Mouse (Mus musculus) neural tube, embryonic 14.5 days (tissue): Measurements from ENCODE around the gene Actl6a. TPM values are rescaled to one million over a fixed set of nuclear protein-coding genes. Genes with fewer than 3 reads are reported as not detected.
"Not testable (repeated sequence)": the region's sequence is repeated elsewhere in the genome, so short reads cannot be mapped to it uniquely, and the experiment has no call there.

Experiments
- ATAC-seq: fragments of 200-750 bp; cut with Nextera tagmentation; 2 replicates; pipeline ENCODE4 v1.8.0; 2017; ENCODE audit warnings: low read depth, mild to moderate bottlenecking, moderate TSS enrichment, moderate library complexity
- H3K27ac ChIP-seq: fragments of 300-500 bp; sonication (generic); 2 replicates; pipeline ENCODE4 v1.5.1; 2014; ENCODE audit warnings: low read depth, mild to moderate bottlenecking, control low read depth, low read length, moderate library complexity, mixed read lengths
- H3K27me3 ChIP-seq: fragments of 300-500 bp; sonication (generic); 2 replicates; pipeline ENCODE4 v1.6.1; 2014; ENCODE audit warnings: low read length; ENCODE audit not compliant: control insufficient read depth, insufficient read depth
- H3K36me3 ChIP-seq: fragments of 300-500 bp; sonication (generic); 2 replicates; pipeline ENCODE4 v1.6.1; 2014; ENCODE audit warnings: low read length, mixed read lengths; ENCODE audit not compliant: control insufficient read depth, insufficient read depth
- H3K4me1 ChIP-seq: fragments of 300-500 bp; sonication (generic); 2 replicates; pipeline ENCODE4 v1.6.1; 2014; ENCODE audit warnings: low read length; ENCODE audit not compliant: control insufficient read depth, insufficient read depth
- H3K4me2 ChIP-seq: fragments of 300-500 bp; sonication (generic); 2 replicates; pipeline ENCODE4 v1.6.1; 2014; ENCODE audit warnings: mild to moderate bottlenecking, low read depth, low read length, control low read depth
- H3K4me3 ChIP-seq: fragments of 300-500 bp; sonication (generic); 2 replicates; pipeline ENCODE4 v1.5.1; 2014; ENCODE audit warnings: low read depth, low read length, control low read depth, mixed read lengths
- H3K9ac ChIP-seq: fragments of 300-500 bp; sonication (generic); replicated peaks from 2 replicates; pipeline ENCODE4 v1.6.1; 2014; ENCODE audit warnings: low read depth, mild to moderate bottlenecking, control low read depth, low read length, mixed read lengths
- H3K9me3 ChIP-seq: fragments of 300-500 bp; sonication (generic); 2 replicates; pipeline ENCODE4 v1.6.1; 2016; ENCODE audit warnings: low read length; ENCODE audit not compliant: control insufficient read depth
- WGBS: fragments of 180-500 bp; shearing (Covaris S2); extraction: QIAGEN DNeasy Blood & Tissue Kit; methylation state at CpG from one replicate; pipeline ENCODE4 v1.1.7; 2014; 5-methylcytosine and 5-hydroxymethylcytosine counted together
- polyA plus RNA-seq: library from polyadenylated mRNA; unstranded; fragments of >200 nt; fragmentation: Nextera tagmentation; extraction: Ambion mirVana; gene quantifications from 2 replicates; pipeline ENCODE4 v1.2.1, GENCODE M21; 2014

Actl6a gene
- polyA plus RNA-seq, 1 experiment from 2014 or later, result 57.5 TPM

- Histone ChIP-seq H3K4me3 (no peak overlapping the region), H3K36me3 (peaks cover 72% of the 10 kb centered on the region), H3K9me3 (no peaks in the 10 kb centered on the region), H3K9ac (no peak overlapping the region), H3K27ac (no peak overlapping the region), H3K4me2 (no peak overlapping the region), H3K27me3 (no peaks in the 10 kb centered on the region), H3K4me1 (no peaks in the 10 kb centered on the region)
- WGBS, result 83% methylated on average over 4 of the region's 4 CpGs
- no peak for ATAC-seq
Observed at GRCm38 (mm10) chr3:32727861-32728260, 21.8 kb downstream of the Actl6a start.

- Histone ChIP-seq H3K36me3 (peaks cover 14% of the 10 kb centered on the region), H3K9ac (peak within 1 kb of the TSS; percentile 77), H3K9me3 (no peaks in the 10 kb centered on the region), H3K4me2 (peak within 1 kb of the TSS; percentile 84), H3K27ac (peak within 1 kb of the TSS; percentile 82), H3K4me1 (peaks cover 9% of the 10 kb centered on the region), H3K27me3 (no peaks in the 10 kb centered on the region), H3K4me3 (peak within 1 kb of the TSS; percentile 73)
- WGBS, result under 1% methylated on average over 62 of the region's 62 CpGs
- peak; percentile 98 for ATAC-seq
Observed at GRCm38 (mm10) chr3:32736244-32737171, 30.4 kb downstream of the Actl6a start, which contains the start of gene Ndufb5. Ndufb5 (plus strand) TSS chr3:32736990.

GRCm38 (mm10) chr3:32737172-32737655 lies 31.1 kb downstream of the Actl6a start, which contains the start of gene Mrpl47:
Mrpl47 (minus strand) TSS chr3:32737605.
- H3K4me2 ChIP-seq, result peak within 1 kb of the TSS; percentile 84
- no peaks in the 10 kb centered on the region for H3K9me3 ChIP-seq
- H3K36me3 ChIP-seq, result peaks cover 11% of the 10 kb centered on the region
- WGBS, result under 1% methylated on average over 31 of the region's 31 CpGs
- peak; percentile 65 for ATAC-seq
- H3K4me1 ChIP-seq, result peaks cover 9% of the 10 kb centered on the region
- peak within 1 kb of the TSS; percentile 82 for H3K27ac ChIP-seq
- peak within 1 kb of the TSS; percentile 77 for H3K9ac ChIP-seq
- no peaks in the 10 kb centered on the region for H3K27me3 ChIP-seq
- H3K4me3 ChIP-seq, result peak within 1 kb of the TSS; percentile 73

GRCm38 (mm10) chr3:32738549-32738948 lies 32.5 kb downstream of the Actl6a start:
- Histone ChIP-seq H3K27ac (no peak overlapping the region), H3K9ac (no peak overlapping the region), H3K36me3 (0 out of 2 replicates have a peak, but pooled peaks cover 3% of the 10 kb centered on the region), H3K4me2 (no peak overlapping the region), H3K4me1 (peaks cover 9% of the 10 kb centered on the region), H3K9me3 (no peaks in the 10 kb centered on the region), H3K27me3 (no peaks in the 10 kb centered on the region), H3K4me3 (no peak overlapping the region)
- no peak for ATAC-seq
- WGBS, result 95% methylated on average over 5 of the region's 5 CpGs

GRCm38 (mm10) chr3:32742276-32742780 lies 36.2 kb downstream of the Actl6a start:
- ATAC-seq, result no peak
- no peak overlapping the region for H3K4me2 ChIP-seq
- H3K4me1 ChIP-seq, result peaks cover 9% of the 10 kb centered on the region
- 83% methylated on average over 2 of the region's 2 CpGs for WGBS
- H3K27me3 ChIP-seq, result no peaks in the 10 kb centered on the region
- H3K9ac ChIP-seq, result no peak overlapping the region
- H3K27ac ChIP-seq, result no peak overlapping the region
- no peaks in the 10 kb centered on the region for H3K9me3 ChIP-seq
- no peak overlapping the region for H3K4me3 ChIP-seq
- peaks cover 13% of the 10 kb centered on the region for H3K36me3 ChIP-seq

- WGBS, result 97% methylated on average over 6 of the region's 6 CpGs
- Histone ChIP-seq H3K27me3 (no peaks in the 10 kb centered on the region), H3K9ac (no peak overlapping the region), H3K27ac (no peak overlapping the region), H3K9me3 (no peaks in the 10 kb centered on the region), H3K4me3 (no peak overlapping the region), H3K36me3 (peaks cover 17% of the 10 kb centered on the region), H3K4me1 (no peaks in the 10 kb centered on the region), H3K4me2 (no peak overlapping the region)
- ATAC-seq, result no peak
Observed at GRCm38 (mm10) chr3:32745001-32745400, 38.9 kb downstream of the Actl6a start.

GRCm38 (mm10) chr3:32745426-32745825 lies 39.3 kb downstream of the Actl6a start:
- ATAC-seq, H3K9ac ChIP-seq, H3K27ac ChIP-seq, H3K9me3 ChIP-seq, H3K4me2 ChIP-seq, H3K4me3 ChIP-seq, H3K27me3 ChIP-seq, H3K4me1 ChIP-seq: not testable (repeated sequence)
- H3K36me3 ChIP-seq, result peaks cover 19% of the 10 kb centered on the region

- ATAC-seq, result no peak
- no peak overlapping the region for H3K27ac ChIP-seq
- no peaks in the 10 kb centered on the region for H3K9me3 ChIP-seq
- H3K4me3 ChIP-seq, result no peak overlapping the region
- H3K27me3 ChIP-seq, result no peaks in the 10 kb centered on the region
- WGBS, result 92% methylated on average over 9 of the region's 9 CpGs
- H3K4me1 ChIP-seq, result no peaks in the 10 kb centered on the region
- no peak overlapping the region for H3K9ac ChIP-seq
- H3K36me3 ChIP-seq, result peaks cover 44% of the 10 kb centered on the region
- no peak overlapping the region for H3K4me2 ChIP-seq
Observed at GRCm38 (mm10) chr3:32748384-32748783, 42.3 kb downstream of the Actl6a start.
